Mouse (Mus musculus) embryonic facial prominence, embryonic 10.5 days (tissue): ENCODE data around the gene Snap23. TPM values are rescaled to one million over a fixed set of nuclear protein-coding genes. Genes with fewer than 3 reads are reported as not detected.

Experiments used
- DNase-seq: peaks from one replicate; pipeline ENCODE4 v3.0.0-alpha.2; 2017; ENCODE audit warnings: low spot score
- H3K27ac ChIP-seq: fragments of 300-500 bp; sonication (generic); replicated peaks from 2 replicates; pipeline ENCODE4 v1.5.1; 2016; ENCODE audit warnings: mild to moderate bottlenecking
- H3K27me3 ChIP-seq: fragments of 300-500 bp; sonication (generic); replicated peaks from 2 replicates; pipeline ENCODE4 v1.6.1; 2016; ENCODE audit warnings: low read depth, mild to moderate bottlenecking; ENCODE audit not compliant: poor library complexity, severe bottlenecking
- H3K36me3 ChIP-seq: fragments of 300-500 bp; sonication (generic); replicated peaks from 2 replicates; pipeline ENCODE4 v1.6.1; 2016; ENCODE audit warnings: mild to moderate bottlenecking, moderate library complexity
- H3K4me1 ChIP-seq: fragments of 300-500 bp; sonication (generic); 2 replicates; pipeline ENCODE4 v1.6.1; 2016
- H3K4me3 ChIP-seq: fragments of 300-500 bp; sonication (generic); 2 replicates; pipeline ENCODE4 v1.5.1; 2016; ENCODE audit warnings: mild to moderate bottlenecking, moderate library complexity
- H3K9me3 ChIP-seq: fragments of 300-500 bp; sonication (generic); 2 replicates; pipeline ENCODE4 v1.6.1; 2016; ENCODE audit warnings: mild to moderate bottlenecking
- WGBS: fragments of 180-500 bp; shearing (Covaris S2); methylation state at CpG from one replicate; pipeline ENCODE4 v1.1.7; 2016; 5-methylcytosine and 5-hydroxymethylcytosine counted together
- polyA plus RNA-seq: library from polyadenylated mRNA; unstranded; fragments of >200 nt; fragmentation: Nextera tagmentation; extraction: Ambion mirVana; gene quantifications from 2 replicates; pipeline ENCODE4 v1.2.1, GENCODE M21; 2016

Snap23 gene
- polyA plus RNA-seq, 1 experiment from 2014 or later: 57.4 TPM

- H3K4me3 ChIP-seq: no peak overlapping the region
- H3K27me3 ChIP-seq: no peaks in the 10 kb centered on the region
- peaks cover 15% of the 10 kb centered on the region for H3K36me3 ChIP-seq
- no peaks in the 10 kb centered on the region for H3K9me3 ChIP-seq
- WGBS: 89% methylated on average over 4 of the region's 4 CpGs
- no peak for DNase-seq
- peaks cover 9% of the 10 kb centered on the region; the same call in 1 of the 2 replicates for H3K4me1 ChIP-seq
- no peak overlapping the region for H3K27ac ChIP-seq
Observed at GRCm38 (mm10) chr2:120631957-120632356, 64.5 kb downstream of the Snap23 start.

DNA sequence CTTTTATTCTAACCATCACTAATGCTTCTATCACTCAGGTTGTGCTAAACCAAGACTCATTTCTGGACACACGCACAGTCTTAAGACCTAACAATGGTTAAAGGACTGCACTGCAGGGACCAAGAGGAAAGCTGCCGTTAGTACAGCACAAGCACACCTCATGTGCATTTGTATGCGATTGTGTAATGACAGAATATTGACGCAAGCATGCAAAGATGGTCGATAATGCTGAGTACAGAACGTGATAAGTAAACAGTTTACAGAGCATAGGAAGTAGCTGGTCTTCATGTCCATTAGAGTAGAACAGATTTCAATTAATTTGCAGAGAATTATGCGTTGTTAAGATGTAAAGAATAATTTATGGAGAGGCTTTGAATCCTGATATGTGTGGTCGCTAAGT lies 73.4 kb downstream of the Snap23 start:
- H3K36me3 ChIP-seq: no peaks in the 10 kb centered on the region; the same call in 1 of the 2 replicates
- no peaks in the 10 kb centered on the region for H3K27me3 ChIP-seq
- no peaks in the 10 kb centered on the region for H3K4me1 ChIP-seq
- WGBS: 94% methylated on average over 8 of the region's 8 CpGs
- no peak overlapping the region for H3K4me3 ChIP-seq
- H3K27ac ChIP-seq: no peak overlapping the region
- DNase-seq: no peak
- no peaks in the 10 kb centered on the region for H3K9me3 ChIP-seq

GRCm38 (mm10) chr2:120643836-120644235 lies 76.4 kb downstream of the Snap23 start:
- H3K36me3 ChIP-seq: no peaks in the 10 kb centered on the region; the same call in 1 of the 2 replicates
- no peaks in the 10 kb centered on the region for H3K9me3 ChIP-seq
- no peak overlapping the region for H3K27ac ChIP-seq

GRCm38 (mm10) chr2:120646777-120647176 lies 79.3 kb downstream of the Snap23 start:
- no peaks in the 10 kb centered on the region for H3K4me1 ChIP-seq
- no peak overlapping the region for H3K27ac ChIP-seq
- 61% methylated on average over 4 of the region's 4 CpGs for WGBS
- no peaks in the 10 kb centered on the region for H3K9me3 ChIP-seq
- H3K27me3 ChIP-seq: no peaks in the 10 kb centered on the region
- no peak overlapping the region for H3K4me3 ChIP-seq
- DNase-seq: no peak
- no peaks in the 10 kb centered on the region for H3K36me3 ChIP-seq

More at GRCm38 (mm10) chr2:120643836-120644235, 76.4 kb downstream of the Snap23 start:
- DNase-seq: no peak
- Histone ChIP-seq H3K27me3 (no peaks in the 10 kb centered on the region), H3K4me1 (no peaks in the 10 kb centered on the region), H3K4me3 (no peak overlapping the region)
- WGBS: 80% methylated on average over 7 of the region's 7 CpGs

Other genes with a start within 250 kb of the Snap23 start
- 24.6 and 27.1 TPM in 2 replicates for gene Vps39, start 214.5 kb upstream of the Snap23 start, polyA plus RNA-seq
- 7.0 and 10.1 TPM in 2 replicates for gene Ganc, start 163.8 kb upstream of the Snap23 start, polyA plus RNA-seq
- 7.1 TPM in 2 replicates for gene Tmem87a, start 163.6 kb upstream of the Snap23 start, polyA plus RNA-seq
- gene Capn3, start 111.7 kb upstream of the Snap23 start, polyA plus RNA-seq: 1.6 and 1.7 TPM in 2 replicates
- 77.8 and 78.8 TPM in 2 replicates for gene Zfp106, start 3.8 kb upstream of the Snap23 start, polyA plus RNA-seq
- gene Haus2, start 41.7 kb downstream of the Snap23 start, polyA plus RNA-seq: 35.3 and 36.4 TPM in 2 replicates
- 26.6 and 27.4 TPM in 2 replicates for gene Lrrc57, start 41.8 kb downstream of the Snap23 start, polyA plus RNA-seq
- 2.6 and 3.4 TPM in 2 replicates for gene Stard9, start 61.5 kb downstream of the Snap23 start, polyA plus RNA-seq